Mouse (Mus musculus) gonadal fat pad, adult 2 months (tissue): ENCODE results near the gene Zfp872. TPM values are rescaled to one million over a fixed set of nuclear protein-coding genes. Genes with fewer than 3 reads are reported as not detected.
"Not testable (repeated sequence)": the region's sequence is repeated elsewhere in the genome, so short reads cannot be mapped to it uniquely, and the experiment has no call there.

Experiments
- DNase-seq: peaks from one replicate; pipeline ENCODE4 v3.0.0-alpha.2; 2012; ENCODE audit warnings: low read depth
- polyA plus RNA-seq: library from polyadenylated mRNA; depleted of rRNA; stranded (reverse); fragments of >200 nt; gene quantifications from 2 replicates; pipeline ENCODE4 v1.2.3, GENCODE M21; 2012; rRNA removed

The Zfp872 gene
- 0.93 and 1.0 TPM in 2 replicates for polyA plus RNA-seq

DNA sequence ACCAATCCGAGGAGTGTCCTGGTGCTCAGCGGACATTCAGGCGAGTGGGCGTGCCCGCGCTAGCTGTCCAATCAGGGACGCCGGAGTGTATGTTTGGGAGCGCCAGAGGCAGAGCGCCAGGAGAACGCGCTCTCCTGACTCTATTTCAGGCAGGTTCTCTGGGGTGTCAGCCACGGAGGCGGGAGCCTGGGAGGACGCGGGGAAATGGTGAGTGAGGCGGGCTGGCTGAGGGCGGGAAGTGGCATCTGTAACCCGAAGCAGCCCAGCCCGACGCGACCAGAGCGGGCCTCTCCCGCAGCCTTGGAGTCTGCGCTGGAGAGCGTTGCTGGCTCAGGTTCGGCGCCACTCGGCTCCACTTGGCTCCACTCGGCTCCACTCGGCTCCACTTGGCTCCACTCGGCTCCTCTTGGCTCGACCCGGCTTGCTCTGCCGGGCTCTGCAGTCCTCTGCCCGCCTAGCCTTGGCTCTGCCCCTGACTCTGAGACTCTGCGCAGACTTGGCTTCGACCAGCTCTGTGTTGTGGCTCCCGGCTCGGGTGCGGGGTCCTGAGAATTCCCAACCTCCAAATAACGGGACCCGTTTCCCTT is at the start of gene Zfp872:
Zfp872 (plus strand) TSS at position 66 of the 587 bp plus-strand sequence.
- no peak for DNase-seq

DNA sequence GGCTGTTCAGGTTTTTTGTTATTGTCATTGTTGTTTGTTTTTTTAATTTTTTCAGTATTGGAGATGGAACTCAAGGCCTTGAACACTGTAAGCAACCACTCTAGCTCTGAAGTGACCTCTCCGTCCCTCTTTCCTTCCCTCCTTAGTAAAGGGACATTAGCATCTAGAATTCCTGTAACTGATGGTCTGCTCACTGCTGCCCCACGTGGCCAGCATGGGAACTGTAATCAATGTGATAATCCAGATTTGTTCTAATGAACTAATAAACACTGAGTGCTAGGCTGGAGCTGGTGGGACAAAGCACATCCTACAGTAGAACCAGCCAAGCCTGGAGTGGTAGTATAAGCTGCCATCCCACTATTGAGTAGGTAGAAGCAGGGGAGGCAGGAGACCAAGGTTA is 49.4 kb upstream of the Zfp872 start:
- DNase-seq, result no peak

DNA sequence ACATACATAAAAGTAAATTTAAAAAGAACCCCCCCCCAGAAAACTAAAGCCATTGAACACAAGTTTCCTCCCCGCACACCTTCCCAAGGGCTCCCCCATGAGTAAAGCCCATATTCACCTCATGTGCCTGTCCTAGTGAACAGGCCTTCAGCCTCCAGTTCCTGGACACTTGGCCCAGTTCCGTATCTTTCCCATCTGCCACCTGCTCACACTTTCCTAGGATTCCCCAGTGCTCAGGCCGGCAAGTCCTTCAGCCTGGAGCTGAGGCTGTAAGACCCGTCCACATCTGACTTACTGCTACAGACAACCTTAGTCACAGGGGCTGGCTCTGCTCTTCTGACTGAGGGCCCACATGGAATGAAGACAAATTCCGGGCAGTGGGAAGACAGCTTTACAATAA is 48.1 kb upstream of the Zfp872 start:
- no peak for DNase-seq

DNA sequence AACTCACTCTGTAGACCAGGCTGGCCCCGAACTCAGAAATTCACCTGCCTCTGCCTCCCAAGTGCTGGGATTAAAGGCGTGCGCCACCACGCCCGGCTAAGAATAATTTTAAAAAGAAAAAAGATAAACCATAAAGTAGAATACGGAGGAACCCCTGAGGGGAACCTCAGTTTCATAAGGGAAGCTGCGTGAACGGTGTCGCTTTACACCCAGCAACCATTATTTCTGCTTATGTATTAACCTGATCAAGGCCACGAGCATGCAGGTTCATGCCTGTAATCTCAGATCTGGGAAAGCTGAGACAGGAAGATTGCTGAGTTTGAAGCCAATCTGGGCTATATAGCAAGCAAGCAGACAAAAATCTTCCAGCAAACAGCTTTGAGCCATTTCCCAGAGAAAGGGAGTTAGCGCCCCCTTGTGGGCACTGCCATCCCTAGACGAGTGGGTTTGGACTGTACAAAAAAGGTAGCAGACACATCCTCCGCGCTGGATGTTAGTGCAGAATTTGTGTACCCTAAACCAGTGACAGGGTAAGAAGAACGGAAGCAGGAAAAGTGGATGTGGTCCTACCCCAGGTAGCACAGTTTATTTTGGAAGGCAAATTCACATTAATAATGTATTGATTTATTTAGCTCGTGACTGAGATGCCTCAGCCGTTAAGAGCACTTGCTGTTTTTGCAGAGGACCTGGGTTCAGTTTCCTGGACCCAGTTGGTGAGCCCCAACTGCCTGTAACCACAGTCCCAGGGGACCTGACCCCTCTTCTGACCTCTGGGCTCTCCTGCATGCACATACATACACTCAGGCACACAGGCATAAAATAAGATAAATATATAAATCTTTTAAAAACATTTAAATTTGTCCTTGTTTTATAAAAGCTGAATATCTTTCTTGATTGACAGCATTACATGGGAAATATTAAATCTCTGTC is 44.5 kb upstream of the Zfp872 start:
- no peak for DNase-seq

DNA sequence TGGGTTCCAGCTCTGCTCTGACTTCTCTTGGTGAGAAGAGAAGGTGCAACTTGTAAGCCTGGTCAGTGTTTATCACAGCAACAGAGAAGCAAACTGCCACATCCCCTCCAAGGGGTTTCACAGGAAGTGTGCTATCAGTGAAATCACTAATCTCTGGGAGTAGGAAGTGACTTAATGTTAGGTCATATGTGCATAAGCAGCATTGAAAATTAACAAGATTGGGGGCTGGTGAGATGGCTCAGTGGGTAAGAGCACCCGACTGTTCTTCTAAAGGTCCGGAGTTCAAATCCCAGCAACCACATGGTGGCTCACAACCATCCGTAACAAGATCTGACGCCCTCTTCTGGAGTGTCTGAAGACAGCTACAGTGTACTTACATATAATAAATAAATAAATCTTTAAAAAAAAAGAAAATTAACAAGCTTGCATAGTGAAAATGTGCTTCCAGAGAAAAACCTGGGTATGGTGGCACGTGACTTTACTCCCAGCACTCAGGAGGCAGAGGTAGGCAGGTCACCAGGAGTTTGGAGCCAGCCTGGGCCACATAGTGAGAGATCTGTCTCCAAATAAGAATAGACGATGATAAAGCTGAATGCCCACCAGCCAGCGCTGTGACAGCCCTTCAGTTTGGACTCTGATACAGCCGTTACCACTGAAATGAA is 43.5 kb upstream of the Zfp872 start:
- DNase-seq, result no peak

DNA sequence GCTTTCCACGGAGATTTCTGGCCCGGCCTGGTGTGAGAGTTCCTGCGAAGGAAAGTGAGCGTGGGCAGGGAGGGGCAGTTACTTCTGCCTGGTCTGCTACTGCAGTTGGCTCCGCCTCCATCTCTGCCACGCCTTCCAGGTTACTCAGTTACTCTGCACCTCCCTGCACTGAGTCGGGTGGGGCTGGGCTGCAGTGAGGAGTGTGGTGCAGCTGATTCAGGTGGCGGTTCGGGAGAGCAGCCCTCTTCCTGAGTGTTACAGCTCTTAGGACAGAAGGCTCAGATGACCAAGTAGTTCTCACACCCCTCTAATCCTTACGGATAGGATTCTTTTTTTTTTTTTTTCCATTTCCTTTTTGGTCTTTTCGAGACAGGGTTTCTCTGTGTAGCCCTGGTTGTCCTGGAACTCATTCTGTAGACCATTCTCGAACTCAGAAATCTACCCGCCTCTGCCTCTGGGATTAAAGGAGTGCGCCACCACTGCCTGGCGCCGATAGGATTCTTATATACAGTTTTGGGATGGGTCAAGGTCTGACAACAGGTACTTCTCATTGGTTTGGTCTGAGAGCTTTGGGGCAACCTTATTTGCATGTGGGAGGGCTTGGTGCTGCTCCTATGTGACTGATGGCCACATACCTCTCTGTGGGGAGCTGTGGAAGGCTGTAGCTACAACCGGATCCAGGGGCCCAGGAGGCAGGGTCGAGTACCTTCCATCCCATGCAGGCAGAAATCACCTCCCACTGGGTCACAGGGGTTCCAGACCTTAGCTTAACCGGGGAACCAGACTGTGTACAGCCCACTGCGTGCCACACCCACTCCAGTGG is 38.3 kb upstream of the Zfp872 start:
- no peak for DNase-seq

DNA sequence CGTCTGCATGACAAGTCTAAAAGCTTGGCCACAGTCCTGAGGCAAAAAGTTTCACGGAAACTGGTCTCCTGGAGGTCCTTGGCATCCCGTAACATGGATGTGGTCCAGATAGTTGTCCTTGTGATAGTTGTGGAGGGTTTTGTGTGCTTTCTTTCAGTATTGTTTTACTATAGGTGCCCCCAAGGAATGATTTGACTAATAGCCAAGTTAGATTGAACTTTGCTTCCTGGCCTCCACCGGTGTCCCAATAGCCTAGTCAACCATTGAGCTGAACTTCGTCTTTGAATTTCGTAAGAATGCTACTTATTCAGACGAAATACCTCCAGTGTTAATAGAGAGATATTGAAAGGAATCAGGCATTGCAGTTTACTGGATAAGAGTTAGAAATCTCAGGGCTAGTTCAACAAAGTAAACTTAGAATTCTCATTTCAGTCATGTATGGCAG is 37.6 kb upstream of the Zfp872 start:
- not testable (repeated sequence) for DNase-seq

DNA sequence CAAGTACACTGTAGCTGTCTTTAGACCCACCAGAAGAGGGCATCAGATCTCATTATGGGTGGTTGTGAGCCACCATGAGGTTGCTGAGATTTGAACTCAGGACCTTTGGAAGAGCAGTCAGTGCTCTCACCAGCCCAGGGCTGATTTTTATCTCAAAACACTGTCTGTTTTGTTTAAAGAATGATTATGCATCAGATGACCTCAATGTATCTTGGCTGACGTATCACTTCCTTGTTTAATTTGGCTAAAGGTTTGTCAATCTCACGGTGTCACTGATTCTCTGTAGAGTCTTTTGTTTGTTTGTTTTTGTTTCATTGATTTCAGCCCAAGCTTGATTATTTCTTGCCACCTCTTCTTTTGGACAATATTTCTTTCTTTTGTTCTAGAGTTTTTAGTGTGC is 36.9 kb upstream of the Zfp872 start:
- DNase-seq, result no peak

DNA sequence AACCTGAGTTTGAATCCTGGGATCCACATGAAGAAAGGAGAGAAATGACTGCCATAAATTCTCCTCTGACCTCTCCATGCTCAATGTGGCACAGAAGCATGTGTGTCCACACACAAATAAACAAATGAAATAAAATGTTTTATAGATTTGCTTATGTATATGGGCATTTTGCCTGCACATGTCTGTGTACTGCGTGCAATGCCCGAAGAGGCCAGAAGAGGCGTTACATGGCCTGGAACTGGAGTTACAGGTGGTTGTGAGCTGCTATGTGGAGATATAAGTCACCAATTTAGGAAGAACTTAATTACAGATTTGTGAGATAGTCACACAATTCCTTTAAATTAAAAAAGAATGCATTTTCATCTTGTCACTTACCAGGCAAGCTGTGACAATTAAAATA is 34.1 kb upstream of the Zfp872 start:
- no peak for DNase-seq

DNA sequence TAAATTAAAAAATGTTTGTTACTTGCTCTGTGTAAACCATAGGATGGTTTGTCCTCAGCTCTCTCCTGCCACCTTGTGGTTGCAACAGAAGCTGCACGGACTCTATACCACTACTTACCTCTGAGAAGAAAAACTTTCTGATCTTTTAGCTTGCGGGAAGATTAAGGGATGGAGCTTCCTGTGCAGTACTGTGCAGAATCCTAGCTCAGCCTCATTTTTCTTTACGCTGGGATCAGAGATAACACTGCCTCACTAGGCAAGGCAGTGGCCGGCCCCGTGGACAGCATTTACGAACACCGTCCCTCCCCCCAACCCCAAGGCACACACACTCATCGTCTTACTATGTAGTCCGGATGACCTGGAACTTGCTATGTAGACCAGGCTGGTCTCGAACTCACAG is 32.3 kb upstream of the Zfp872 start:
- DNase-seq, result no peak

DNA sequence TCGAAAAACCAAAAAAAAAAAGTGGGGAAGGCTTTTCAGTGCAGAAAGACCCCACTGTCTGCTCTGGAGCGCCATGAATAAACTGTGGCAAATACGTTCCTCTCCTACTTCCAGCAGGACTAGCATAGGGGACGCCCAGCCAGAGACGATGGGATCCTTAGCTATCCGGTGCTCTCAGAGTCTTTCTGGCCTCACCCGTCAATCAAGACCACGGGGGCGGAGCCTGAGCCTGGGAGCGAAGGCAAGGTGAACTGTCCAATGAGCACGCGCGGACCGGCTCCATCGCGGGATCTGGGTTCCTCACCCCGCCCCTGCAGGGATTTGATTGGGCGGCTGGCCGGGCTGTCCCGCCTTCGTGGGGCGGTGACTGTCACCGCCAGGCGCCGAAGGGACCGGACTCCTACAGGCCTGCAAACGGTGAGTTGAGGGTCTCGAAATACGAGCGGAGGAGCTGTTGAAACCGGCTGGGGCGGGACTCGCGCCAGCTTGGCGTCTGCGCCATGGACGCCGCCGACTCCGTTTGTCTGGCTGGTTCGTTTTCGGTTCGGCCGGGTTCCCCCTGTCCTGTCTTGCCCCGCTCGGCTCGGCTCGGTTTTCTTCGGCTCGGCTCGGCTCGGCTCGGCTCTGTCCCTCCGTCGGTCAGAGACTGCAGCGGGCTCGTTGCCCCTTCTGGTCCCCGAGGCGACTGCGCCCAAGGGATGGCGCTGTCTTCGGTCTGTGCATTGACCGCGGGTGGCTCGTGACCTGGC is 31.2 kb upstream of the Zfp872 start, which contains the start of gene Pigyl:
Pigyl (plus strand) TSS at position 350 of the 749 bp plus-strand sequence.
- DNase-seq, result no peak

DNA sequence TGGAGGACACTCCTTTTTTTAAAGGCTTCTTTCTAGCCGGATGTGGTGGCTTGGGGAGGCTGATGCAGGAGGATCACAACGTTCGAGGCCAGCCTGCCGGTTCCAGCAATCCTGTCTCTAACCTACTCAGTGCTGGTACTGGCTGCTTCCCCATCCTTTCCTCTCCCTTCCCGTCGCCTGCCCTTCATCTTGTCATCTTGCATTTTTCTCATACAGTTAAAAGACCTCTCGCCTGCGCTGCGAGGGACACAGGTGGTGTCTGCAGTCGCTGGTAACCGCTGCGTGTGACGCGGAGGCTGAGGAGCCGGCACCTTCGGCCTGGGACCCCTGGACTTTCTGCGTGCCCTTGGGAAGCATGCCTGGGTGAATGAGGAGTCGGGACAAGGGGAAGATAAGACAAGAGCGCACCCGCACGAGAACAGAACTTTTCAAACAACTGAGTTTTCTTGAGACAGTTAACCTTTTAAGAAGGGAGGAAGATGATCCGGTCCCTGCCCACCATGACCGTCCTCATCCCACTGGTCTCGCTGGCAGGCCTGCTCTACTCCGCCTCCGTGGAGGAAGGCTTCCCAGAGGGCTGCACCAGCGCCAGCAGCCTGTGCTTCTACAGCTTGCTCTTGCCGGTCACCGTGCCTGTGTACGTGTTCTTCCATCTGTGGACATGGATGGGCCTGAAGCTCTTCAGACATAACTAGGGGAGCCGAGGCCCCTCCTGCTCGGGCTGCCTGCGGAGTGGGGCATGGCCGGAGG is 30.2 kb upstream of the Zfp872 start:
- no peak for DNase-seq

DNA sequence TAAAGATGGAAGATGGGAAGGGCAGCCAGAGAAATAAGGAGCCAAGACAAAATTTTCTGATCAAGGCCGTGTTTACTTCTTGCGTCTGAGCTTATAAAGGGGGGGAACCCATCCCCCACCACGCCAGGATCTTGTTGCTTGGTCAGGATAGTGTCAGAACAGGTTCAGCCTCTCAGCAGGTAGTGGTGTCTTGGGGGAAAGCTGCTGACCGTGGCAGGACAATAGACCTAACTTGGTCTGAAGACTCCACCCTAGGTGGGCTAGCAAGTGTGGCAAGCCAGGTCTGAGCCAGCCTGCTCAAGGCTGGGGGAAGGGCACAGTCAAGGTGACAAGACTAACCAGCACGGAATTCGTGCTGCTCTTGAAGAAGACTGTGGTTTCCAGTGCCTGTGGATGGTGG is 26.6 kb upstream of the Zfp872 start:
- DNase-seq, result no peak

DNA sequence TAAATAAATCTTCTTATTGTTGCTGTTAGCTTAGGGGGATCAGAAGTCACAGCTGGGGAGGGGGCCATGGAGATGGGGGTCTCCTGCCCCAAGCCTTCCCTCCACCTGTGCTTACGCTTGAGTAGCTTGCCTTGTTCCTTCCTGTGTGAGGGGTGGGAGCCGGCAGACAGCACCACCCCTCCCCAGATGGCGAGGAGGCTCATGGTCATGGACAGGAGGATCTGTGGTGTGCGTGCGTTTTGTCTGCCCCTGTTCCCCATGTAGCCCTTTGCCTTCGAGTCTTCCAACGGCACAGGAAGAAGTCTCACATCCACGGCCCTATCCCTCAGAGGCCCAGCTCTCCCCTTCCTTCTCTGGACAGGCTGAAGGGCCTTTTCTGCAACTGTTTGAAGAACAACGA is 25.6 kb upstream of the Zfp872 start:
- no peak for DNase-seq

DNA sequence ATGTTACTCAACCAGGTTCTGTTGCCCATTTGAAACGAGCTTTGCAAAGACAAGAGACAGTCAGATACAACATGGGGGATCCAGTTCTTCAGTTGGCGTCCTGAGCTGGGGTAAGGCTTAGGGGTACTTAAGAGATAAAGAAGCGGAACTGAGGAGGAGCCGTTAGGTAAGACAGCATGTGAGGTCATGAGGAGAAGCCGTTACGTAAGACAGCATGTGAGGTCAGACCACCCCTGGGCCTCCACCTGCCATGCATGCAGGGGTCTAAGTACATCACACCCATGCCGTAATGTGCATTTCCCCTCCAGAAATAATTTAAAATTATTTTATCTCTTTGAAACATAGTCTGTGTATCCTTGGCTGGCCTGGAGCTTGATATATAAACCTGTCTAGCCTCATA is 25.0 kb upstream of the Zfp872 start:
- DNase-seq, result no peak

DNA sequence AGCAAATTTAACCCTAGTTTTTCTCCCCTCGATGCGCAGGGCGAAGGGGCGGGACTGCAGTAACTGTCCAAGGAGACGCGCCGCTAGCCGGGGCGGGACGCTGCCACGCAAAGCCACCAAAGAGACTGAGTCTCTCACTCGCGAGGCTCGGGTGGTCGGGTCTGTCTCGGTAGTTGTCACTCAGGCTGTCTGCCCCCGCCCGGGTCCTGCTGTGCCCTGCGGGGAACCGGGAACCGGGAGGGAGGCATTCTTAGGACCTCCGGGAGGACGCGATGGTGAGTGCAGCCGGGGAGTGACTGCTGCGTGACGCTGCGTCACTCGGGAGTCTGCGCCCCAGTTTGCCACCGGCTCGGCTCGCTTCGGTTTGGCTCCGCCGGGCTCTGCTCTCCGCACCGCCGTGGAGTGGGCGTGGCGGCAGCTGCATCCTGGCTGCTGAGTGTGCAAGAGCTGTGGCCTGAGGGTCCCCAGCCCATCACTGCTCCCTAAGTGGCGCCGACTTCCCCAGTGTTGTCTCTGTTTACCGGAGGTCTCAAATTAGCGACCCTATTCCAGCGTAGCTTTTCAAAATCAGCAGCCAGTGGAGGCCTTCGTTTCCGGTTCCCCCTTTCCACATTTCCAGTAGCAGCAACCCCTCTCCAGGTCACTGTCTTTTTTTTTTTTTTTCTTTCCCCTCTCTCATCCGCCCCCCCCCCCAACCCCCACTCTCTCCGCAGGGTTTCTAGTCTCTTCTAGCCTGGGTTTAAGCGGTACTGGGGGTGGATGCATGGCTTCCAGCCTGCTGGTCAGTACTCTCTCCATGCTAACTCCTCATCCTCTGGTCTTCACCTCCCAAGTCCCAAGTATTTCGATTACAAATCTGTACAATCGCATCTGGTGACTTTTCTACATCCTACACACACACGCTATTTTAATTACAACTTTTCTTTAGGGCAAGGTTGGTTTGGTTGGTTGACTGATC is 22.9 kb upstream of the Zfp872 start:
- DNase-seq, result no peak

DNA sequence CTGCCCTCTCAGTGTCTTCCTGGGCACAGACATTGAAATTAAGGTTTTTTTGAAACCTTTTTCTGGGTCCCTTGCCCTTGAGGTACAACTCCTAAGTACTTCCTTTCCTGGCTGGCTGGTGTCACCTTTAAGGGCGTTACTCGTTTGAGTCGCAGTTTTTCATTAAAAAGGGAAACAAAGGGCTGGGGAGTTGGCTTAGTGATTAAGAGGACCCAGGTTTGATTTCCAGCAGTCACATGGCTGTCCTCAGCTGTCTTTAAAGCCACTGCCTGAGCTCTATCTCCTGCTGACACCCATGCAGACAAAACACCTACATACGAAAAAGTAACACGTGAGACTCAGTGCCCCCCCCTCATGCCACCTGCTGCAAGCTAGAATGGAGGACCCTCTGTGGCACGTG is 21.9 kb upstream of the Zfp872 start:
- no peak for DNase-seq

DNA sequence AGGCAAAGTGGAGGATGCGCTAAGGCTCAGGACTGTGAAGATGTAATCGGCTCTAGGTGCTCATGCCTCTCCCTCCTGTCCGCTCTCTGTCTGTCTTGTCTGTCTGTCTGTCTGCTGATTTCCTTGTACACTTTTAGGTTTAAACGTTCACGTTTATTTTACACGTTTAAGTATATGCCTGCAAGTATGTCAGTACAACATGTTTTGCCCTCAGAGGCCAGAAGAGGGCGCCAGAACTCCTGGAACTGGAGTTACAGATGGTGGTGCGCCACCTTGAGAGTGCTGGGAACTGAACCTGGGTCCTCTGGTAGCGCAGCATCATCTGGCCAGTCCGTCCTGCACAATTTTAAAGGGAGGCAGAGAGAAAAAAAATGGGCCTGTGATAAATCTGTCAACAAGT is 21.2 kb upstream of the Zfp872 start:
- DNase-seq, result no peak

DNA sequence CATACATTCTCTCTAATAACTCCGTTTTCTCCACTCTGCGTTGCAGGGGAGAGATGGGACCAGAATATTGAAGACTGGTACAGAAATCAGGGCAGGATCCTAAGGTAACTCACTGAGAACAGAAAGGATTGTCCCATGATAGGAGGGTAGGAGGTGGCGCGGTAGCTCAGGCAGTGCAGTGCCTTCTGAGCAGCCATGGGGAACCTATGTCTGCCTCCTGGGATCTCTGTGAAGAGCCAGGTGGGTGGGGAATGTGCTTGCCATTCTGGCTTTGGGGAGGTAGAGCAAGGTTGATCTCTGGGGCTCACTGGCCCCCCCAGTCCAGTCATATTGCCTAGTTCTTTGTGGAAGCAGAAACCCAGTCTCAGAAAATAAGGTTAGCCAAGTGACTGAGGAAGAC is 20.1 kb upstream of the Zfp872 start:
- DNase-seq, result no peak
